Mouse (Mus musculus) midbrain, embryonic 14.5 days (tissue): Measurements from ENCODE around the gene Itga5. TPM values are rescaled to one million over a fixed set of nuclear protein-coding genes. Genes with fewer than 3 reads are reported as not detected.
A peak's percentile ranks its signal among the peaks of the same experiment; 100 is the strongest.

Experiments
- ATAC-seq: fragments of 200-750 bp; cut with Nextera tagmentation; 2 replicates; pipeline ENCODE4 v1.8.0; 2017; ENCODE audit warnings: moderate number of reproducible peaks, moderate library complexity; ENCODE audit not compliant: low FRiP score, low TSS enrichment
- DNase-seq: peaks from one replicate; pipeline ENCODE4 v3.0.0-alpha.2; 2015
- H3K27ac ChIP-seq: fragments of 300-500 bp; sonication (generic); replicated peaks from 2 replicates; pipeline ENCODE4 v1.5.1; 2014; ENCODE audit warnings: mild to moderate bottlenecking, low read depth, low read length, moderate library complexity
- H3K27me3 ChIP-seq: fragments of 300-500 bp; sonication (generic); 2 replicates; pipeline ENCODE4 v1.6.1; 2014; ENCODE audit warnings: low read length, control low read depth, mixed read lengths; ENCODE audit not compliant: control insufficient read depth, insufficient read depth
- H3K36me3 ChIP-seq: fragments of 300-500 bp; sonication (generic); 2 replicates; pipeline ENCODE4 v1.6.1; 2014; ENCODE audit warnings: low read length, control low read depth; ENCODE audit not compliant: control insufficient read depth, insufficient read depth
- H3K4me1 ChIP-seq: fragments of 300-500 bp; sonication (generic); 2 replicates; pipeline ENCODE4 v1.6.1; 2014; ENCODE audit warnings: mild to moderate bottlenecking, antibody characterized with exemption, low read length, control low read depth; ENCODE audit not compliant: control insufficient read depth, insufficient read depth
- H3K4me2 ChIP-seq: fragments of 300-500 bp; sonication (generic); 2 replicates; pipeline ENCODE4 v1.6.1; 2014; ENCODE audit warnings: mild to moderate bottlenecking, low read length, moderate library complexity
- H3K4me3 ChIP-seq: fragments of 300-500 bp; sonication (generic); replicated peaks from 2 replicates; pipeline ENCODE4 v1.5.1; 2014; ENCODE audit warnings: low read depth, low read length
- H3K9ac ChIP-seq: fragments of 300-500 bp; sonication (generic); replicated peaks from 2 replicates; pipeline ENCODE4 v1.6.1; 2014; ENCODE audit warnings: mild to moderate bottlenecking, low read length, moderate library complexity
- H3K9me3 ChIP-seq: fragments of 300-500 bp; sonication (generic); 2 replicates; pipeline ENCODE4 v1.6.1; 2016; ENCODE audit warnings: low read length, control low read depth, mixed read lengths; ENCODE audit not compliant: control insufficient read depth
- WGBS: fragments of 180-500 bp; shearing (Covaris S2); extraction: QIAGEN DNeasy Blood & Tissue Kit; methylation state at CpG from one replicate; pipeline ENCODE4 v1.1.7; 2014; 5-methylcytosine and 5-hydroxymethylcytosine counted together
- polyA plus RNA-seq: library from polyadenylated mRNA; unstranded; fragments of >200 nt; fragmentation: Nextera tagmentation; extraction: Ambion mirVana; gene quantifications from 2 replicates; pipeline ENCODE4 v1.2.1, GENCODE M21; 2014

Gene Itga5
- polyA plus RNA-seq, 1 experiment from 2014 or later: 6.4 TPM

DNA sequence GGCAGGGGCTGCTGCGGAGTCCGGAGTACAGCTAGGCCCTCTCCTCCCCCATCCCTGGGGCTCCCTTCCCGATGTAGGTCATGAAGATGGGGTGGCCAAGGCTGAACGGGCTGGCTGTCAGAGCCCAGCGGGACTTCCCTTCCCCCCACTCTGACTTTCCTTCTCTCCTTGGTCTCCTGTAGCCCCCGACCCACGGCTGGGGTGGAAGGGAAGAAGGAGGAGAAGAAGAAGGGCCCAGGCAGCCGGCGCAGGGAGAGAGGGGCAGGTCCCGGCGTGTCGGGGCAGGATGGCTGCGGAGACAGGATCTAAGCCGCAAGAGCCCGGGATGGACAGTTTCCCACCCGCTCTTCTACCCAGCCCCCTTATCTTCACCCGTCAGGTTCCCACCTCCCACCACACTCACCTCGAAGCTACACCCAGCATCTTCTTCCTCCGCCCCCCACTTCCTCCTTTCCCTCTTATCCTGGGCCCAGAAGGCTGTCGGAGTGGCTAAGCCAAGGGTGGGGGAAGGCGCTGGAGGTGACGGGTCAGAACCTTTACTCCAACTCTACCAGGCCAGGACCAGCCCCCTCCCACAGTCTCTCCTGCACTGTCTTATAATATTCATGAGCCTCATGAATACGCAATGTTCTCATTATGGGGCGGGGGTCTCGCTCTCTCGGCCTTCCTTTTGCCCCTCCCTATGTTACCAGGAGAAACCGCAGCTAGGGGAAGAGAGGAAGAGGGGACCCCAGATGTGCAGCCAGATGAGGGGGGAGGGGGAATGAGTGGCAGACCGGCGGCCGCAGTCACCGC lies 27.2 kb downstream of the Itga5 start:
- no peak overlapping the region for H3K27ac ChIP-seq
- peaks cover 7% of the 10 kb centered on the region for H3K4me1 ChIP-seq
- DNase-seq (peak; percentile 66), ATAC-seq (peak; percentile 26)
- peak overlapping the region; percentile 52 for H3K4me3 ChIP-seq
- H3K36me3 ChIP-seq: no peaks in the 10 kb centered on the region
- H3K9ac ChIP-seq: peak overlapping the region; percentile 59
- 1% methylated on average over 29 of the region's 31 CpGs for WGBS
- H3K9me3 ChIP-seq: no peaks in the 10 kb centered on the region
- H3K27me3 ChIP-seq: peaks cover 7% of the 10 kb centered on the region; the same call in 1 of the 2 replicates
- H3K4me2 ChIP-seq: peak overlapping the region; percentile 59

DNA sequence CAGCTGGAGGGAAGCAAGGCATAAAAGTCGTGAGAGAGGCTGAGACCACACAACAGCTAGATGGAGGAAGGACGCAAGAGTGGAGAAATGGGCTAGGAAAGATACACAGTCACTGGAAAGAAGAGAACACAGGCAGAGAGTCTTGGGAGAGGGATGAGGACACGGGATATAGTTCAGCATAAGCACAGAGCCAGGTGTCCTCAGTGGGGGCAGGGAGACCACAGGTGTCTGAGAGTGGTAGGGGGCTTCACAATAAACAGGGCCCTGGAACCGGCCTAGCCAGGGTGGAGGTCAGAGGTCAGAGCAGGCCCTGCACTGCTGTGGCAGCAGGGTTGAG lies 27.8 kb downstream of the Itga5 start:
- Histone ChIP-seq H3K4me3 (peak overlapping the region; percentile 52), H3K27ac (no peak overlapping the region), H3K36me3 (no peaks in the 10 kb centered on the region), H3K9ac (no peak overlapping the region), H3K4me2 (peak overlapping the region; percentile 59), H3K4me1 (peaks cover 13% of the 10 kb centered on the region), H3K27me3 (peaks cover 7% of the 10 kb centered on the region; the same call in 1 of the 2 replicates), H3K9me3 (no peaks in the 10 kb centered on the region)
- WGBS: 35% methylated on average over 4 of the region's 4 CpGs
- ATAC-seq (no peak), DNase-seq (no peak)

DNA sequence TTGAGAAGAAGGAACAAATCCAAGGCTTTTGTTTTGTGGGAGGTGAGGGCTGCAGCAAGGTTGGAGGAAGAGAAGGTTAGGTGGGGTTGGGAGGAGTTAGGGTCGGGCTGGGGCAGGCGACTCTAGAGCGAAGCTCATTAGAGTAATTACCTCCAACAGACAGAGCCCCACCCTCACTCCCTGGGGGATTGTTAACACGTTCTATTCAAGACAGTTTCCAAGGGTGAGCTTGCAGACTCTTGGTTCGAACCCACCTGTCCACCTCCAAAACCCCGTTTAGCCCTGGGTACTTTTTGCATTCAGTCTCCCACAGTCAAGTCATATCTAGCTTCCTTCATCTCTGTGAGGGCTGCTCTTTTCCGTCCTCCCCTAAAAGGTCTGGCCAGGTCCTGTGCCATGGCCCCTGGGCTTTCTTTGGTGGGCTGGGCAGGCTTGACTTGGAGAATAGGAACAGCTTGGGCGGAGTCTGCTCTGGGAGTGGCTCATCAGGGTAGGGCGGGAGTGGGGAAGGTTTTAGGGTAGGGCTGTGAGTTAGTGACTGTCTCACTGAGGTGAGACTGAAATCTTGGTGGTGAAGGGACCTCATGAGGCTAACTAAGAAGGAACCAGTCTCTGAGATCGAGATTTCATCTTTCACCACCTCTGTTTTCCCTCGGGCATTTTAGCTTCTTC lies 29.4 kb downstream of the Itga5 start:
- no peak for DNase-seq
- Histone ChIP-seq H3K9me3 (no peaks in the 10 kb centered on the region), H3K27ac (no peak overlapping the region), H3K4me3 (no peak overlapping the region), H3K4me1 (peaks cover 24% of the 10 kb centered on the region), H3K36me3 (no peaks in the 10 kb centered on the region), H3K27me3 (peaks cover 7% of the 10 kb centered on the region; the same call in 1 of the 2 replicates), H3K9ac (no peak overlapping the region), H3K4me2 (no peak overlapping the region)
- ATAC-seq: no peak
- WGBS: 27% methylated on average over 11 of the region's 11 CpGs

DNA sequence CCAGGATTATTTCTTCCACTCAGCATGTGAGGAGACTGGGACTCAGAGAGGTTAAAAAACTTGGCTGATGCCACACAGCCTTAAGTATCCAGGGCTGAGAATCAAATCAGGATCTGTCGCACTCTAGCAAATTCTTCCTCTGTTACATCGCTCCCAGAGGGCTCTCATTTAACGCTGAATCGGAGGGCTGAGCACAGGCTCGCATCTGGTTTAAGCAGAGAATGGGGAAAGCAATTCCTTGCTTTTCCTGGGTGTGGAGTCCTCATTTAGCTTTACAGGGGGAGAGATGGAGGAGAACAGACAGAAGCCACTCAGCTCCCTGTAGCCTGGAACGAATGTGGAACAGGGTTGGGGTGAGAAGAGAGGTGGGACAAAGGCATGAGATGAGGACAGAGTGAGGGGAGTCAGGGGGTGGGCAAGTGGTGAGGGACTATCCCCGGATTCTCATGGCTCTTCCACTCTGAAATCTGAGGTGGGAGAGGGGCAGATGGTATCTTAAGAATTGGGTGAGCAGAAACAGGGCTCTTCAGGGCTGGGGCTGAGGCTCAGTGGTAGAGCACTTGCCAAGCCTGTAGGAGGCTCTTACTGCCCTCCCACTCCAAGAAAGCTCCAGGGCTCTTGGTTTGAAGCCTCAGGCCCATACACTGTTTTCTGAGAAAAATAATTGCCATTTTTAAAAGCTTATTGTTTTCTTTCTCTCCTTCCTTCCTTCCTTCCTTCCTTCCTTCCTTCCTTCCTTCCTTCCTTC lies 30.9 kb downstream of the Itga5 start:
- Histone ChIP-seq H3K4me3 (no peak overlapping the region), H3K27ac (no peak overlapping the region), H3K36me3 (no peaks in the 10 kb centered on the region), H3K9me3 (no peaks in the 10 kb centered on the region), H3K9ac (no peak overlapping the region), H3K4me2 (no peak overlapping the region), H3K27me3 (no peaks in the 10 kb centered on the region), H3K4me1 (peaks cover 24% of the 10 kb centered on the region)
- WGBS: 20% methylated on average over 7 of the region's 7 CpGs
- DNase-seq: no peak
- ATAC-seq: no peak

DNA sequence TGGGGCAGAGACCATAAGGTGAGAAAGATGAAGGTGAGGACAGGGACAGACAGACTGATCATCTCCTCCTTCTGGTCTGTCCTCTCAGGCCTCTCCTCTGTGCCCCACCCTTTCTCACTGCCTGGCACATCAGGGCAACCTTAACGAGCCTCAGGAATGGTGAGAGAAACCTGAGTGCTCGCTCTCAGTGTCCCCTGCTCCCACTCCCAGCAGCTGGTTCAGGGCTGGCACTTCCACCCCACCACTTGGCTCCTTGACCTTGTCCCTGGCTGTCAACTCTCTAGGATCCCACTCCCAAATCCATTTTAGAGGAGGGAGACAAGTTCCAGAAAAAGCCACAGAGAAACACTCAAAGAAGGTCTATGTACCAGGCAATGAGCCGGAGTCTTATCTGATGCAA lies 31.5 kb downstream of the Itga5 start:
- 53% methylated on average over 3 of the region's 3 CpGs for WGBS
- Histone ChIP-seq H3K9me3 (no peaks in the 10 kb centered on the region), H3K4me3 (no peak overlapping the region), H3K4me1 (peaks cover 24% of the 10 kb centered on the region), H3K27me3 (no peaks in the 10 kb centered on the region), H3K36me3 (no peaks in the 10 kb centered on the region), H3K4me2 (no peak overlapping the region), H3K9ac (no peak overlapping the region), H3K27ac (no peak overlapping the region)
- ATAC-seq (no peak), DNase-seq (no peak)

DNA sequence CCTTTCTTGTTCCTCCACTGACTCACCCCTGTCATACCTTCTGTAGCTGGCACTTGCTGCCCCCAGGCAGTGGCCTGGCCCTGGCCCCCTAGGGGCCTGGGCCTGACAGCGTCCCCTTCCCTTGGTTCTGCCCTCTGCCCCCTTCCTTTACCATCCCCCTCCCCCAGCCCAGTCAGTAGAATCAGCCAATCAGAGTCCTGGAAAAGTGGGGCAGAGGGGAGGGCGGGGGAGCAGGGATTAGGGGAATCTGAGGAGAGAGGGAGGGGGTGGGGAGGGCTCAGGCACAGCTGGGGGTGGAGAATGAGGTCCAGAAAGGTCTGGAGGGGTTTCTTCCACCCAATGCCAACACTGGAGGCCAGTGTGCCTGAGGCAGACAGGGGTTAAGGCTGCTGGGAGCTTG lies 32.4 kb downstream of the Itga5 start:
- Histone ChIP-seq H3K4me1 (peaks cover 21% of the 10 kb centered on the region), H3K27me3 (no peaks in the 10 kb centered on the region), H3K9me3 (no peaks in the 10 kb centered on the region), H3K36me3 (no peaks in the 10 kb centered on the region), H3K9ac (no peak overlapping the region), H3K4me2 (0 out of 2 replicates have a peak overlapping the region, but pooled peaks have one; percentile 17), H3K4me3 (no peak overlapping the region), H3K27ac (0 out of 2 replicates have a peak overlapping the region, but pooled peaks have one; percentile 1)
- peak; percentile 50 for ATAC-seq
- WGBS: 7% methylated on average over 2 of the region's 2 CpGs
- peak; percentile 70 for DNase-seq

DNA sequence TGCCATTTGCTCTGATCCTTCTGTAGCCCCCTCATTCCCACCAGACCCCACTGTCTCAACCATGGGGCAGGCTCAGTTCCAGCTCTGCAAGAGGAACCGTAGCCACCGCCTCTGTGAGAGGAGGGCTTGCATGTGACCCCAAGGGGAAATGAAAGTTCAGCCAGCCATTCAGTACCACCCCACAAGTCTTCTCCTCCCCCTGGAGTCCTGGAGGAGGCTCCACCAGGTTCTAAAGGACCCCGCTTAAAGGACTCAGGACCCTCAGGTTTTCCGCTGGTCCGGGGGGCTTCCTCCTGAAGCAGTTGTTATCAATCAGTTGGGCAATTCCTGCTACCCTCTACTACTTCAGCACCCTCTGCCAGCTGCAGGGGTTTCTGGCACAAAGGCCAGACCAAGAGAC lies 32.8 kb downstream of the Itga5 start:
- Histone ChIP-seq H3K9ac (no peak overlapping the region), H3K4me3 (no peak overlapping the region), H3K4me2 (0 out of 2 replicates have a peak overlapping the region, but pooled peaks have one; percentile 17), H3K9me3 (no peaks in the 10 kb centered on the region), H3K4me1 (peaks cover 19% of the 10 kb centered on the region), H3K27ac (0 out of 2 replicates have a peak overlapping the region, but pooled peaks have one; percentile 1), H3K27me3 (no peaks in the 10 kb centered on the region), H3K36me3 (no peaks in the 10 kb centered on the region)
- DNase-seq (no peak), ATAC-seq (0 out of 2 replicates have a peak, but pooled peaks have one; percentile 18)
- 27% methylated on average over 5 of the region's 5 CpGs for WGBS

DNA sequence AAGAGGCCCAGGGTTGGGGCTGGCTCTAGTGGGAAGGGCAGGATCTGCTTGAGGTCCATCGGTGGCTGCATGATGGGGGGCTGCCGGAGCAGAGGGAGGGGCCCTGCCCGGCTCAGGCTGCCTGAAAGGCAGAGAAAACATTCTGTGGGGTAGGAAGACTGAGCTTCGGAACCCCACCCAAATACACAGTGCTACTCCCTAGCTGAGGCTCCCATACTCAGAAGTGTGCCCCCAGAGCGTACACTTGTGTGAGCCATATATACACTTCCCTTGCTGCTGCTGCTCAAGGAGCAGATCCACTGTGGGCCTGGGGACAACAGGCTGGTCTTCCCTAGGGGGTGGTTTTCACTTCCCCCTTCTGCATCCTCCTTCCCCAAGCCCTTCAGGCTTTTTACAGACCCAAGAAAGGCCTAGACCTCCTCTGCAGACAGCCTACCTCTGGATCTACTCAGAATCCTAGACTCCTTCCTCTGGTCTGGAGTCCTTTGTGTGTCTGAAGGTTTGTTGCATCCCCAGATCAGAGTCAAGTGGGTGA lies 33.4 kb downstream of the Itga5 start:
- ATAC-seq (no peak), DNase-seq (no peak)
- Histone ChIP-seq H3K4me2 (no peak overlapping the region), H3K9ac (peak overlapping the region; percentile 21; the same call in 1 of the 2 replicates), H3K4me1 (peaks cover 19% of the 10 kb centered on the region), H3K9me3 (no peaks in the 10 kb centered on the region), H3K36me3 (no peaks in the 10 kb centered on the region), H3K4me3 (no peak overlapping the region), H3K27me3 (no peaks in the 10 kb centered on the region), H3K27ac (no peak overlapping the region)
- 49% methylated on average over 5 of the region's 5 CpGs for WGBS
